Mouse (Mus musculus): ENCODE measurements around the gene Cyp2c23.

- TF ChIP-seq MAX (IDR thresholded peaks at IDR 0.05; ENCODE audit: low read depth) (no peak), POLR2A (IDR thresholded peaks at IDR 0.05; ENCODE audit: insufficient read length, low read depth) (no peak), E2F4 (IDR thresholded peaks at IDR 0.05; ENCODE audit: insufficient read depth) (no peak), TCF12 (IDR thresholded peaks at IDR 0.05; ENCODE audit: insufficient read depth, poor library complexity, severe bottlenecking) (no peak)
Observed at GRCm38 (mm10) chr19:44032046-44032744, 3.2 kb upstream of the Cyp2c23 start.

Measured in myocyte (in vitro differentiated cells).